8 mouse cellular contexts compared by ENCODE assay signal in genomic region chr14:17660329-17661099, GRCm38 (mm10). TPM values are rescaled to one million over a fixed set of nuclear protein-coding genes. Genes with fewer than 3 reads are reported as not detected.
DNase-seq lines count a peak whose midpoint lies in the region; ATAC-seq and TF ChIP-seq lines count a peak whose summit lies in the region.

No protein-coding gene starts in this region.

- TF ChIP-seq CTCF in E14TG2a.4 (conservative IDR thresholded peaks at IDR 0.05; ENCODE audit: low read length) = no peak
- no peak for TF ChIP-seq CTCF in cerebellum, adult 2 months (IDR thresholded peaks at IDR 0.05; ENCODE audit: borderline replicate concordance, insufficient read depth, low read depth, low read length)
- TF ChIP-seq CTCF in lung, embryonic 14.5 days (IDR thresholded peaks at IDR 0.05; ENCODE audit: low read depth) = no peak

- peaks cover 42% of the 10 kb centered on the region for H3K27me3 ChIP-seq in E14TG2a.4 (ENCODE audit: insufficient read depth, low read length)
- no peaks in the 10 kb centered on the region for H3K27me3 ChIP-seq in cerebellum, adult 2 months (ENCODE audit: control insufficient read depth, insufficient read depth, low read length)
- peaks cover 37% of the 10 kb centered on the region for H3K27me3 ChIP-seq in hindbrain, embryonic 10.5 days (ENCODE audit: insufficient read depth, poor library complexity, severe bottlenecking)
- H3K27me3 ChIP-seq in lung, embryonic 14.5 days (ENCODE audit: insufficient read depth, low read length) = peaks cover 37% of the 10 kb centered on the region

- H3K4me1 ChIP-seq in E14TG2a.4 (replicated peaks; ENCODE audit: low read depth, low read length) = peaks cover 15% of the 10 kb centered on the region
- no peaks in the 10 kb centered on the region for H3K4me1 ChIP-seq in cerebellum, adult 2 months (ENCODE audit: control insufficient read depth, insufficient read depth, low read length)
- peaks cover 23% of the 10 kb centered on the region for H3K4me1 ChIP-seq in hindbrain, embryonic 10.5 days (replicated peaks)
- no peaks in the 10 kb centered on the region for H3K4me1 ChIP-seq in lung, embryonic 14.5 days (ENCODE audit: insufficient read depth)

- peak overlapping the region; percentile 3; the same call in 1 of the 2 replicates for H3K27ac ChIP-seq in cerebellum, adult 2 months (ENCODE audit: insufficient read depth, low read length)
- H3K27ac ChIP-seq in hindbrain, embryonic 10.5 days = peak overlapping the region; percentile 76
- H3K27ac ChIP-seq in lung, embryonic 14.5 days (ENCODE audit: low read depth) = no peak overlapping the region

- H3K9ac ChIP-seq in lung, embryonic 14.5 days = peak overlapping the region; percentile 52

- WGBS in cerebellum, adult 2 months = under 1% methylated on average over 82 of the region's 82 CpGs
- WGBS in hindbrain, embryonic 10.5 days = 1% methylated on average over 82 of the region's 82 CpGs
- under 1% methylated on average over 82 of the region's 82 CpGs for WGBS in lung, embryonic 14.5 days

- DNase-seq in cerebellum, adult 2 months = peak; percentile 78 to 80
- DNase-seq in frontal cortex, adult 2 months (ENCODE audit: extremely low spot score in 1 of 2, low spot score in 1 of 2) = peak; percentile 24 to 75
- peak; percentile 87 for DNase-seq in hindbrain, embryonic 10.5 days (ENCODE audit: low spot score)
- DNase-seq in layer of hippocampus, adult 9-10 months (ENCODE audit: low spot score) = peak; percentile 36
- peak; percentile 80 for DNase-seq in lung, embryonic 14.5 days
- DNase-seq in testis, postnatal 14 days (ENCODE audit: low spot score) = peak; percentile 62

- peak overlapping the region; percentile 97 for H3K4me2 ChIP-seq in lung, embryonic 14.5 days

- H3K36me3 ChIP-seq in E14TG2a.4 (ENCODE audit: insufficient read depth, low read length) = no peaks in the 10 kb centered on the region
- H3K36me3 ChIP-seq in hindbrain, embryonic 10.5 days = no peaks in the 10 kb centered on the region
- no peaks in the 10 kb centered on the region for H3K36me3 ChIP-seq in lung, embryonic 14.5 days (ENCODE audit: insufficient read depth)

- H3K4me3 ChIP-seq in E14TG2a.4 (replicated peaks; ENCODE audit: low read length) = peak overlapping the region; percentile 86
- H3K4me3 ChIP-seq in cerebellum, adult 2 months (replicated peaks; ENCODE audit: insufficient read depth, low read depth, low read length) = peak overlapping the region; percentile 51
- H3K4me3 ChIP-seq in hindbrain, embryonic 10.5 days = peak overlapping the region; percentile 66
- H3K4me3 ChIP-seq in lung, embryonic 14.5 days (ENCODE audit: low read depth, low read length) = peak overlapping the region; percentile 61

- H3K9me3 ChIP-seq in E14TG2a.4 (ENCODE audit: low read length) = no peaks in the 10 kb centered on the region
- H3K9me3 ChIP-seq in hindbrain, embryonic 10.5 days = no peaks in the 10 kb centered on the region
- no peaks in the 10 kb centered on the region for H3K9me3 ChIP-seq in lung, embryonic 14.5 days (ENCODE audit: low read depth, low read length)

- ATAC-seq in lung, embryonic 14.5 days (ENCODE audit: insufficient read depth) = peak; percentile 96
- peak; percentile 4; the same call in 1 of the 2 replicates for ATAC-seq in neutrophil, adult 5-6 weeks (ENCODE audit: extremely low read depth, insufficient number of reproducible peaks, low FRiP score, poor library complexity, severe bottlenecking)

- 0 out of 2 replicates have a peak, but pooled peaks have one; percentile 14 for TF ChIP-seq POLR2A in cerebellum, adult 2 months (IDR thresholded peaks at IDR 0.05; ENCODE audit: borderline replicate concordance, insufficient read depth, low read length)

RNA-seq across cellular contexts. Expression of gene Thrb, which starts 0.5 kb away (rescaled TPM):
- polyA plus RNA-seq in cerebellum, adult 2 months (2012; rRNA removed) = 5.1 and 5.4 TPM in 2 replicates
- 15.8 and 21.2 TPM in 2 replicates for polyA plus RNA-seq in frontal cortex, adult 2 months (2012; rRNA removed)
- polyA plus RNA-seq in hindbrain, embryonic 10.5 days (2016; fragmentation: Nextera tagmentation; extraction: Ambion mirVana) = 0.77 and 0.93 TPM in 2 replicates
- 0.42 and 0.70 TPM in 2 replicates for polyA plus RNA-seq in lung, embryonic 14.5 days (2014; fragmentation: Nextera tagmentation; extraction: Ambion mirVana)
- total RNA-seq in neutrophil, adult 5-6 weeks (2017) = 0.23 and 0.25 TPM in 2 replicates

Comparison
In these comparisons a context has a peak if more than half of its experiments do, and no peak if none do; other contexts are left out.
1. DNase-seq: peak in every context shown above with its lines; median percentile 87 in hindbrain, embryonic 10.5 days; 80 in lung, embryonic 14.5 days; 79 in cerebellum, adult 2 months; 62 in testis, postnatal 14 days; 50 in frontal cortex, adult 2 months; 36 in layer of hippocampus, adult 9-10 months.